Mouse (Mus musculus): ENCODE measurements at regions not wholly inside any gene's neighbourhood (a gene's known extent, or its start where the extent isn't known, plus 50 kb on each side); places are given as distances from the start of the nearest gene placed in this dataset.

- H3K4me2 ChIP-seq (ENCODE audit: low read length) = no peak overlapping the region
- H3K4me3 ChIP-seq (ENCODE audit: low read depth, low read length) = no peak overlapping the region
- no peak overlapping the region for H3K9ac ChIP-seq (ENCODE audit: low read length)
- DNase-seq (ENCODE audit: low spot score) (no peak), ATAC-seq (no peak)
- no peaks in the 10 kb centered on the region for H3K36me3 ChIP-seq (ENCODE audit: control insufficient read depth, insufficient read depth, low read length)
- no peaks in the 10 kb centered on the region for H3K4me1 ChIP-seq (ENCODE audit: control insufficient read depth, insufficient read depth, low read length)
- H3K27me3 ChIP-seq (replicated peaks; ENCODE audit: control insufficient read depth, insufficient read depth, low read length) = no peaks in the 10 kb centered on the region
- WGBS = 77% methylated on average over 8 of the region's 8 CpGs
- no peak overlapping the region for H3K27ac ChIP-seq (ENCODE audit: low read depth, low read length)
- H3K9me3 ChIP-seq (replicated peaks; ENCODE audit: control insufficient read depth, low read length) = no peaks in the 10 kb centered on the region
These were observed 1181.7 kb upstream of the Celf2 start for GRCm38 (mm10) chr2:8690846-8691643.

GRCm38 (mm10) chr2:8729306-8729705 lies 1151.7 kb upstream of the 4930412O13Rik start:
- Histone ChIP-seq H3K27me3 (replicated peaks; ENCODE audit: control insufficient read depth, insufficient read depth, low read length) (no peaks in the 10 kb centered on the region), H3K36me3 (ENCODE audit: control insufficient read depth, insufficient read depth, low read length) (no peaks in the 10 kb centered on the region), H3K4me1 (ENCODE audit: control insufficient read depth, insufficient read depth, low read length) (no peaks in the 10 kb centered on the region), H3K9ac (ENCODE audit: low read length) (no peak overlapping the region), H3K9me3 (replicated peaks; ENCODE audit: control insufficient read depth, low read length) (no peaks in the 10 kb centered on the region), H3K4me3 (ENCODE audit: low read depth, low read length) (no peak overlapping the region), H3K27ac (ENCODE audit: low read depth, low read length) (no peak overlapping the region), H3K4me2 (ENCODE audit: low read length) (no peak overlapping the region)
- WGBS = 75% methylated on average over 8 of the region's 8 CpGs
- ATAC-seq (no peak), DNase-seq (ENCODE audit: low spot score) (no peak)

GRCm38 (mm10) chr2:8754142-8754541 lies 1126.9 kb upstream of the 4930412O13Rik start:
- DNase-seq (ENCODE audit: low spot score) (peak; percentile 80), ATAC-seq (peak; percentile 79)
- 22% methylated on average over 1 of the region's 1 CpGs for WGBS

GRCm38 (mm10) chr2:8756546-8756945 lies 1124.5 kb upstream of the 4930412O13Rik start:
- no peaks in the 10 kb centered on the region for H3K36me3 ChIP-seq (ENCODE audit: control insufficient read depth, insufficient read depth, low read length)
- H3K4me3 ChIP-seq (ENCODE audit: low read depth, low read length) = no peak overlapping the region
- no peak overlapping the region for H3K9ac ChIP-seq (ENCODE audit: low read length)
- WGBS = 81% methylated on average over 4 of the region's 4 CpGs
- no peaks in the 10 kb centered on the region for H3K9me3 ChIP-seq (replicated peaks; ENCODE audit: control insufficient read depth, low read length)
- ATAC-seq (no peak), DNase-seq (ENCODE audit: low spot score) (no peak)
- no peak overlapping the region for H3K27ac ChIP-seq (ENCODE audit: low read depth, low read length)
- H3K27me3 ChIP-seq (replicated peaks; ENCODE audit: control insufficient read depth, insufficient read depth, low read length) = no peaks in the 10 kb centered on the region
- H3K4me1 ChIP-seq (ENCODE audit: control insufficient read depth, insufficient read depth, low read length) = no peaks in the 10 kb centered on the region
- no peak overlapping the region for H3K4me2 ChIP-seq (ENCODE audit: low read length)

More at GRCm38 (mm10) chr2:8754142-8754541, 1126.9 kb upstream of the 4930412O13Rik start:
- H3K4me2 ChIP-seq (ENCODE audit: low read length) = no peak overlapping the region
- no peak overlapping the region for H3K27ac ChIP-seq (ENCODE audit: low read depth, low read length)
- no peak overlapping the region for H3K4me3 ChIP-seq (ENCODE audit: low read depth, low read length)
- H3K27me3 ChIP-seq (replicated peaks; ENCODE audit: control insufficient read depth, insufficient read depth, low read length) = no peaks in the 10 kb centered on the region
- H3K36me3 ChIP-seq (ENCODE audit: control insufficient read depth, insufficient read depth, low read length) = no peaks in the 10 kb centered on the region
- no peaks in the 10 kb centered on the region for H3K4me1 ChIP-seq (ENCODE audit: control insufficient read depth, insufficient read depth, low read length)
- no peak overlapping the region for H3K9ac ChIP-seq (ENCODE audit: low read length)
- H3K9me3 ChIP-seq (replicated peaks; ENCODE audit: control insufficient read depth, low read length) = no peaks in the 10 kb centered on the region

- H3K27ac ChIP-seq (ENCODE audit: low read depth, low read length) = no peak overlapping the region
- H3K9me3 ChIP-seq (replicated peaks; ENCODE audit: control insufficient read depth, low read length) = no peaks in the 10 kb centered on the region
- H3K4me2 ChIP-seq (ENCODE audit: low read length) = no peak overlapping the region
- H3K27me3 ChIP-seq (replicated peaks; ENCODE audit: control insufficient read depth, insufficient read depth, low read length) = no peaks in the 10 kb centered on the region
- ATAC-seq (no peak), DNase-seq (ENCODE audit: low spot score) (no peak)
- no peak overlapping the region for H3K9ac ChIP-seq (ENCODE audit: low read length)
- H3K4me3 ChIP-seq (ENCODE audit: low read depth, low read length) = no peak overlapping the region
- H3K4me1 ChIP-seq (ENCODE audit: control insufficient read depth, insufficient read depth, low read length) = no peaks in the 10 kb centered on the region
- WGBS = 86% methylated on average over 4 of the region's 4 CpGs
- no peaks in the 10 kb centered on the region for H3K36me3 ChIP-seq (ENCODE audit: control insufficient read depth, insufficient read depth, low read length)
These were observed 1110.4 kb upstream of the 4930412O13Rik start for GRCm38 (mm10) chr2:8770636-8771035.

- H3K36me3 ChIP-seq (ENCODE audit: control insufficient read depth, insufficient read depth, low read length) = no peaks in the 10 kb centered on the region
- 89% methylated on average over 7 of the region's 7 CpGs for WGBS
- no peaks in the 10 kb centered on the region for H3K9me3 ChIP-seq (replicated peaks; ENCODE audit: control insufficient read depth, low read length)
- H3K9ac ChIP-seq (ENCODE audit: low read length) = no peak overlapping the region
- H3K4me2 ChIP-seq (ENCODE audit: low read length) = no peak overlapping the region
- H3K27me3 ChIP-seq (replicated peaks; ENCODE audit: control insufficient read depth, insufficient read depth, low read length) = no peaks in the 10 kb centered on the region
- H3K4me3 ChIP-seq (ENCODE audit: low read depth, low read length) = no peak overlapping the region
- H3K27ac ChIP-seq (ENCODE audit: low read depth, low read length) = no peak overlapping the region
- no peaks in the 10 kb centered on the region for H3K4me1 ChIP-seq (ENCODE audit: control insufficient read depth, insufficient read depth, low read length)
- no peak for ATAC-seq
- DNase-seq (ENCODE audit: low spot score) = no peak
These were observed 1099.7 kb upstream of the 4930412O13Rik start for GRCm38 (mm10) chr2:8781152-8781935.

GRCm38 (mm10) chr2:8782225-8782624 lies 1098.8 kb upstream of the 4930412O13Rik start:
- H3K4me2 ChIP-seq (ENCODE audit: low read length) = no peak overlapping the region
- no peaks in the 10 kb centered on the region for H3K27me3 ChIP-seq (replicated peaks; ENCODE audit: control insufficient read depth, insufficient read depth, low read length)
- WGBS = 98% methylated on average over 2 of the region's 2 CpGs

GRCm38 (mm10) chr2:8802061-8802460 lies 1079.0 kb upstream of the 4930412O13Rik start:
- 54% methylated on average over 3 of the region's 3 CpGs for WGBS
- H3K9ac ChIP-seq (ENCODE audit: low read length) = no peak overlapping the region
- DNase-seq (ENCODE audit: low spot score) (no peak), ATAC-seq (no peak)
- H3K27ac ChIP-seq (ENCODE audit: low read depth, low read length) = no peak overlapping the region
- no peak overlapping the region for H3K4me2 ChIP-seq (ENCODE audit: low read length)
- no peaks in the 10 kb centered on the region for H3K27me3 ChIP-seq (replicated peaks; ENCODE audit: control insufficient read depth, insufficient read depth, low read length)
- H3K9me3 ChIP-seq (replicated peaks; ENCODE audit: control insufficient read depth, low read length) = no peaks in the 10 kb centered on the region
- H3K4me1 ChIP-seq (ENCODE audit: control insufficient read depth, insufficient read depth, low read length) = no peaks in the 10 kb centered on the region
- H3K36me3 ChIP-seq (ENCODE audit: control insufficient read depth, insufficient read depth, low read length) = no peaks in the 10 kb centered on the region
- H3K4me3 ChIP-seq (ENCODE audit: low read depth, low read length) = no peak overlapping the region

More at GRCm38 (mm10) chr2:8782225-8782624, 1098.8 kb upstream of the 4930412O13Rik start:
- ATAC-seq = no peak
- Histone ChIP-seq H3K4me1 (ENCODE audit: control insufficient read depth, insufficient read depth, low read length) (no peaks in the 10 kb centered on the region), H3K36me3 (ENCODE audit: control insufficient read depth, insufficient read depth, low read length) (no peaks in the 10 kb centered on the region), H3K9ac (ENCODE audit: low read length) (no peak overlapping the region), H3K4me3 (ENCODE audit: low read depth, low read length) (no peak overlapping the region), H3K9me3 (replicated peaks; ENCODE audit: control insufficient read depth, low read length) (no peaks in the 10 kb centered on the region), H3K27ac (ENCODE audit: low read depth, low read length) (no peak overlapping the region)
- no peak for DNase-seq (ENCODE audit: low spot score)

- Histone ChIP-seq H3K9me3 (replicated peaks; ENCODE audit: control insufficient read depth, low read length) (no peaks in the 10 kb centered on the region), H3K27ac (ENCODE audit: low read depth, low read length) (no peak overlapping the region), H3K4me3 (ENCODE audit: low read depth, low read length) (no peak overlapping the region), H3K27me3 (replicated peaks; ENCODE audit: control insufficient read depth, insufficient read depth, low read length) (no peaks in the 10 kb centered on the region), H3K4me2 (ENCODE audit: low read length) (no peak overlapping the region), H3K9ac (ENCODE audit: low read length) (no peak overlapping the region), H3K4me1 (ENCODE audit: control insufficient read depth, insufficient read depth, low read length) (no peaks in the 10 kb centered on the region), H3K36me3 (ENCODE audit: control insufficient read depth, insufficient read depth, low read length) (no peaks in the 10 kb centered on the region)
- ATAC-seq = no peak
- WGBS = 87% methylated on average over 4 of the region's 4 CpGs
- DNase-seq (ENCODE audit: low spot score) = no peak
These were observed 1071.4 kb upstream of the 4930412O13Rik start for GRCm38 (mm10) chr2:8809609-8810008.

Measured in forebrain, embryonic 14.5 days (tissue).